Mouse (Mus musculus): ENCODE results near the gene Chsy1.

- TF ChIP-seq POLR2A (IDR thresholded peaks at IDR 0.05; ENCODE audit: extremely low read depth, insufficient read depth, low read length) (no peak), CTCF (IDR thresholded peaks at IDR 0.05; ENCODE audit: low read depth, low read length) (no peak)
Observed at GRCm38 (mm10) chr7:66161836-66162235, 52.5 kb downstream of the Chsy1 start.

All from liver, adult 2 months (tissue).